Comparison of ENCODE assay signal across 16 mouse cellular contexts in the genomic region with DNA sequence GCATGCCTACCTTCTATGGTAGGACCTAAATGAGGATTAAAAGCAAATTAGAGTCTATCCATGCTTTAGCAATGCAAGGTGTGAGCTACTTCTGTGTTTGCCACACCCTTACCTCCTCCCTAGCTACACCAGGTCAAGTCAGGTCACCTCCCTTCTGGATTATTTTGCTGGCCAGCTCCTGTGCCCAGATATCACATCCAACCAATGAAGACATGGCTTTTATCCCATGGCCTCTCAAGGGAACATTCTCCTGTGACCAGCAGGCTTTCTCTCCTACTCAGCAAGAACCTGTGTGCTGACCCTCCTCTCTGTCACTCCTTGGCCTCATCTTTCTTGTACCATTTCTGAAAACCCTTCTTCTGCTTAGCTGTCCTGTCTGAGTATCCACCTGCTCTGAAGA.
"Had no signal": no experiment of that assay in that cellular context is flagged by ENCODE, and none has a peak within 500 bp of the region (broad histone marks: within the 10 kb centered on the region; RNA-seq: fewer than 3 reads in every experiment).

No protein-coding gene starts in this region.

- H3K4me2 ChIP-seq: limb, embryonic 13.5 days; liver, embryonic 12.5 days; liver, embryonic 15.5 days; midbrain, embryonic 11.5 days; stomach, embryonic 15.5 days had no signal

- H3K9me3 ChIP-seq: limb, embryonic 10.5 days; limb, embryonic 13.5 days; liver, embryonic 12.5 days; liver, embryonic 15.5 days; stomach, embryonic 15.5 days had no signal

- DNase-seq: kidney, postnatal 25 days; layer of hippocampus, adult 9-11 months; lung, adult 18-20 months; lung, postnatal 14 days; lung, postnatal 4 days; midbrain, embryonic 14.5 days; spleen, adult 18-20 months; thymus, postnatal 25 days had no signal

- H3K27me3 ChIP-seq: limb, embryonic 13.5 days; liver, embryonic 12.5 days; liver, embryonic 15.5 days; stomach, embryonic 15.5 days had no signal

- H3K27ac ChIP-seq: kidney, postnatal 0 days; layer of hippocampus, adult 2 months; limb, embryonic 10.5 days; limb, embryonic 13.5 days; liver, embryonic 12.5 days; liver, embryonic 15.5 days; stomach, embryonic 15.5 days had no signal

- H3K4me1 ChIP-seq: limb, embryonic 13.5 days; stomach, embryonic 15.5 days had no signal

- H3K36me3 ChIP-seq: limb, embryonic 10.5 days; limb, embryonic 13.5 days; liver, embryonic 12.5 days; liver, embryonic 15.5 days; stomach, embryonic 15.5 days had no signal

- H3K4me3 ChIP-seq: layer of hippocampus, adult 2 months; limb, embryonic 10.5 days; limb, embryonic 13.5 days; liver, embryonic 12.5 days; liver, embryonic 15.5 days; stomach, embryonic 15.5 days had no signal

- H3K9ac ChIP-seq: limb, embryonic 13.5 days; liver, embryonic 12.5 days; liver, embryonic 15.5 days; stomach, embryonic 15.5 days had no signal
